Mouse (Mus musculus) midbrain, embryonic 16.5 days (tissue): ENCODE results near the gene Zap70. TPM values are rescaled to one million over a fixed set of nuclear protein-coding genes. Genes with fewer than 3 reads are reported as not detected.

Experiments used
- polyA plus RNA-seq: library from polyadenylated mRNA; unstranded; fragments of >200 nt; fragmentation: Nextera tagmentation; extraction: Ambion mirVana; gene quantifications from 2 replicates; pipeline ENCODE4 v1.2.1, GENCODE M21; 2015

The Zap70 gene
- polyA plus RNA-seq, 1 experiment from 2014 or later: 2.6 TPM

Other genes starting within 250 kb of the Zap70 start
- gene Cnnm3, start 249.9 kb upstream of the Zap70 start, polyA plus RNA-seq: 4.2 and 4.5 TPM in 2 replicates
- 16.1 and 17.0 TPM in 2 replicates for gene Ankrd23, start 224.9 kb upstream of the Zap70 start, polyA plus RNA-seq
- 0.20 and 0.75 TPM in 2 replicates for gene Gm42417, start 222.4 kb upstream of the Zap70 start, polyA plus RNA-seq
- gene Ankrd39, start 214.4 kb upstream of the Zap70 start, polyA plus RNA-seq: 30.6 and 32.8 TPM in 2 replicates
- gene Sema4c, start 203.4 kb upstream of the Zap70 start, polyA plus RNA-seq: 24.4 and 27.0 TPM in 2 replicates
- 0.33 TPM in 1 of 2 replicates, not detected in the other for gene Fam178b, start 78.6 kb upstream of the Zap70 start, polyA plus RNA-seq
- gene Cox5b, start 70.3 kb upstream of the Zap70 start, polyA plus RNA-seq: 577 and 626 TPM in 2 replicates
- 0.75 and 1.2 TPM in 2 replicates for gene 4933424G06Rik, start 51.6 kb upstream of the Zap70 start, polyA plus RNA-seq
- gene Actr1b, start 47.4 kb upstream of the Zap70 start, polyA plus RNA-seq: 92.3 and 106 TPM in 2 replicates
- gene Tmem131, start 181.9 kb downstream of the Zap70 start, polyA plus RNA-seq: 13.8 and 14.0 TPM in 2 replicates